ENCODE assay signal across 22 mouse cellular contexts in the genomic region with DNA sequence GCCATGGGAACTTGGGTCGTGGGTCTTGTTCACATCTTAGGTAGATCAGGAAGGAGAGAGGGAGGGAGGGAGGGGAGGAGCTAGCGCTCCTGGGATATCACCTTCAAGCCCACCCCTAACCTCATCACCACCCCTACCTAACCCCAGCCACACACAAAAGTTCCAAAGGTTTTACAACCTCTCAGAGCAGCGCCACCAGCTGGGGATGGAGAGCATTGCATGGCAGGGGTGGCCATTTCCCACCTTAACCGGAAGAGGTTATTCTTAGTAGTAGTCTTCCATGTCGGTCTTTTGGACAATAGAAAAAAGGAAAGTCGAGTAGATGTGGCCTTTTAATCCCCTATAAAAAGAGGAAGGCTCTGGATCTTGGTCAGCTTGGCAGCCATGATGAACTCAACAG. TPM values are rescaled to one million over a fixed set of nuclear protein-coding genes. Genes with fewer than 3 reads are reported as not detected.
DNase-seq lines count a peak whose midpoint lies in the region; ATAC-seq and TF ChIP-seq lines count a peak whose summit lies in the region.
"Had no signal": no experiment of that assay in that cellular context is flagged by ENCODE, and none has a peak within 500 bp of the region (broad histone marks: within the 10 kb centered on the region; RNA-seq: fewer than 3 reads in every experiment).

No protein-coding gene starts in this region.

- no peaks in the 10 kb centered on the region for H3K36me3 ChIP-seq in testis, adult 2 months (ENCODE audit: control insufficient read depth, insufficient read depth, low read length)
- H3K36me3 ChIP-seq: heart, embryonic 10.5 days; liver, embryonic 13.5 days had no signal

- DNase-seq in adrenal gland, postnatal 14 days = peak; percentile 39
- no peak for DNase-seq in adrenal gland, postnatal 4 days (ENCODE audit: low spot score in 2 of 2)
- DNase-seq in layer of hippocampus, adult 2 months (ENCODE audit: low spot score in 2 of 2) = no peak
- no peak for DNase-seq in layer of hippocampus, adult 9-10 months (ENCODE audit: low spot score)
- DNase-seq in testis, postnatal 14 days (ENCODE audit: low spot score) = no peak
- no peak for DNase-seq in spleen, postnatal 10 days (ENCODE audit: low spot score in 2 of 2)
- DNase-seq: adrenal gland, adult 2 months; cerebellum, adult 9-10 months; embryo, embryonic 11 days; forebrain, postnatal 0 days; gastrocnemius, postnatal 14 days; kidney, postnatal 14 days; liver, embryonic 13.5 days; lung, postnatal 4 days; midbrain, embryonic 14.5 days; right cerebral cortex, postnatal 25 days; thymus, postnatal 14 days had no signal

- no peak overlapping the region for H3K4me3 ChIP-seq in layer of hippocampus, adult 2 months
- no peak overlapping the region for H3K4me3 ChIP-seq in testis, adult 2 months (ENCODE audit: control insufficient read depth, low read depth, low read length)
- H3K4me3 ChIP-seq: heart, embryonic 10.5 days; liver, embryonic 13.5 days had no signal

- H3K27ac ChIP-seq in layer of hippocampus, adult 2 months = no peak overlapping the region
- no peak overlapping the region for H3K27ac ChIP-seq in testis, adult 2 months (ENCODE audit: control insufficient read depth, insufficient read depth, low read depth, low read length)
- H3K27ac ChIP-seq: heart, embryonic 10.5 days; liver, embryonic 13.5 days had no signal

- peaks cover 11% of the 10 kb centered on the region; the same call in 1 of the 2 replicates for H3K4me1 ChIP-seq in testis, adult 2 months (ENCODE audit: control insufficient read depth, insufficient read depth, low read length)
- H3K4me1 ChIP-seq: liver, embryonic 13.5 days had no signal

- ATAC-seq in erythroid progenitor cell, adult 5-6 weeks (replicated peaks; ENCODE audit: low FRiP score, poor library complexity, severe bottlenecking) = no peak
- ATAC-seq: forebrain, postnatal 0 days; inflammation-experienced regulatory T-cells, adult 6 months had no signal

- H3K27me3 ChIP-seq in testis, adult 2 months (ENCODE audit: control insufficient read depth, insufficient read depth, low read length) = peaks cover 3% of the 10 kb centered on the region; the same call in 1 of the 2 replicates

- TF ChIP-seq POLR2A in testis, adult 2 months (IDR thresholded peaks at IDR 0.05; ENCODE audit: control insufficient read depth, low read depth, low read length) = no peak

- TF ChIP-seq CTCF in layer of hippocampus, adult 2 months (conservative IDR thresholded peaks at IDR 0.05) = peak; percentile 60
- peak; percentile 75; the same call in 1 of the 2 replicates for TF ChIP-seq CTCF in testis, adult 2 months (IDR thresholded peaks at IDR 0.05; ENCODE audit: control insufficient read depth, insufficient read depth, insufficient replicate concordance, low read depth, low read length)

RNA-seq across cellular contexts. Expression of a gene that starts 4.0 kb away (rescaled TPM):
- total RNA-seq in adrenal gland, postnatal 14 days (2021) = 2.9 and 4.4 TPM in 2 replicates
- total RNA-seq in adrenal gland, postnatal 4 days (2021) = 1 to 10 TPM; 6.1 to 9.2 TPM
- total RNA-seq in layer of hippocampus, adult 2 months (2021) = 10 to 100 TPM; 22.2 to 24.8 TPM
- 7.8 and 8.7 TPM in 2 replicates for polyA plus RNA-seq in testis, adult 2 months (2012; rRNA removed)
- not detected in 2 replicates for total RNA-seq in erythroid progenitor cell, adult 5-6 weeks (2015; ENCODE audit: low replicate concordance)
- 0.15 and 0.26 TPM in 2 replicates for total RNA-seq in erythroid progenitor cell, adult 5-6 weeks (2017; ENCODE audit: low replicate concordance)
- total RNA-seq: hematopoietic stem cell, adult 5-6 weeks had no signal
